Mouse (Mus musculus) erythroblast, embryonic 14.5 days (primary cell): ENCODE results near the gene Loxl1.

ENCODE experiments used
- GATA1 ChIP-seq: IDR thresholded peaks from 2 replicates; pipeline ENCODE4 v1.6.1; 2012; ENCODE audit warnings: low read length, inconsistent platforms, mixed read lengths
- TAL1 ChIP-seq: IDR thresholded peaks from 3 replicates; pipeline ENCODE4 v1.6.1; 2012; ENCODE audit warnings: low read length, inconsistent platforms, mixed read lengths

DNA sequence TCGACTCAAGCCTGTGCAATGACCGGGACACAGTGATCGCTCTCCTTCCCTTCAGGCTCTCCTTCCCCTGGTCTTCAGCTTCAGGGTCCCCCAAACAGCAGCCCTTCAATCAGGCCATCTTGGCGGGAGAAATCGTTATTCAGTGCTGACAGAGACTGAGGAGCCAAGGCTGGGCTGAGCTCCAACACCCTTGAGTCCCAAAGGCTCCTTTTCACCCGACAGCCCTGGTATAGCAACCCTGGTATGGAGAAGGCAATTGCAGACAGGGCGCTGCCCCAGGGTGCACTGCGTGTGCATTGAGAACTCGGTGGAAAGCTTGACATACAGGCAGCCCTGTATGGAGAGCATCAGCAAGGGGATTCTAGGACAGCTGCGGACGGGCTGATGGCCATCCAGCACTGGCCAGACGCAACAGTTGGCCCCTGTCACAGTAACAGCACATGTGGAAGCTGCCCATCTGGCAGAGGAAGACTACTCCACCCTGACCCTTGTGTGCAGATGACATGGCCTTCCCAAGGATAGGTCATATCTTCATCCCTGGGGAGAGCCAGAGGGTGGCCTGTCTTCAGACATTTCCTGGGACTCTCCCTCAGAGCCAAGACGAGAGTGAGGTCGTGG is 2.8 kb downstream of the Loxl1 start:
- TF ChIP-seq TAL1 (no peak), GATA1 (no peak)
